7 mouse cellular contexts compared by ENCODE assay signal in the genomic region with DNA sequence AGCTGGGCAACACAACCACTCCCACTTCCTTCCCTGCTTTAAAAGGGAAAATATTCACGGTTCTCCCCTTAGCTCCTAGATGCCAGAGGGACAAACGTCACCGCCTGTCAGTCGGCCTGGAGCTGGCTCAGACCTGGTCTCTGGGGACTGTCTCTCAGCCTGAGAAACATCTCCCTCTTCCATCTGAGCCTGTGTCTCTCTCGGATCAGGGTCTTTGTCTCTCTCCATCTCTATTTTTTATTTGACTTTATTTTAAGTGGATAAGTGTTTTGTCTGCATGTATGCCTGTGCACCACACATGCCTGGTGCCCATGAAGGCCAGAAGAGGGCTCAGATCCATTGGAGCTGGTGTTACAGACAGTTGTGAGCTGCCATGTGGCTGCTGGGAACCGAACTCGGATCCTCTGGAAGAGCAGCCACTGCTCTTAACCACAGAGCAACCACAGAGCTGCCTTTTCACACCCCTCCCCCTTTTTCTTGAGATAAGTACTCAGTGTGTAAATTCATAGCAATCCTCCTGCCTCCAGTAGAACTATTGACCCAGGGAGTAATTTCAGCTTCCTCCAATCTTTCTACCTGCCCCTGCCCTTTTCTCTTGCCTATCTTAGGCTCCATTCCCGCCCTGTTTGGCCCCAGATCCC. TPM values are rescaled to one million over a fixed set of nuclear protein-coding genes. Genes with fewer than 3 reads are reported as not detected.
A peak's percentile ranks its signal among the peaks of the same experiment; 100 is the strongest.
DNase-seq lines count a peak whose midpoint lies in the region; ATAC-seq lines count a peak whose summit lies in the region.

No protein-coding gene starts in this region.

- no peak overlapping the region for H3K4me3 ChIP-seq in midbrain, embryonic 11.5 days (ENCODE audit: low read depth, low read length)
- no peak overlapping the region for H3K4me3 ChIP-seq in midbrain, embryonic 16.5 days (ENCODE audit: low read depth, low read length)
- H3K4me3 ChIP-seq in forebrain, embryonic 15.5 days = no peak overlapping the region
- H3K4me3 ChIP-seq in hindbrain, embryonic 14.5 days (replicated peaks; ENCODE audit: low read length) = no peak overlapping the region
- no peak overlapping the region for H3K4me3 ChIP-seq in stomach, embryonic 14.5 days (ENCODE audit: low read depth, low read length)

- peaks cover 31% of the 10 kb centered on the region for H3K4me1 ChIP-seq in midbrain, embryonic 11.5 days (ENCODE audit: control insufficient read depth, insufficient read depth, low read length)
- peaks cover 9% of the 10 kb centered on the region for H3K4me1 ChIP-seq in midbrain, embryonic 16.5 days (ENCODE audit: control insufficient read depth, insufficient read depth, low read length)
- peaks cover 44% of the 10 kb centered on the region for H3K4me1 ChIP-seq in forebrain, embryonic 15.5 days
- peaks cover 16% of the 10 kb centered on the region; the same call in 1 of the 2 replicates for H3K4me1 ChIP-seq in hindbrain, embryonic 14.5 days (replicated peaks; ENCODE audit: control insufficient read depth, insufficient read depth, low read length)
- peaks cover 36% of the 10 kb centered on the region for H3K4me1 ChIP-seq in stomach, embryonic 14.5 days (ENCODE audit: control insufficient read depth, insufficient read depth, low read length)

- H3K27me3 ChIP-seq in midbrain, embryonic 11.5 days (ENCODE audit: control insufficient read depth, insufficient read depth, low read length) = no peaks in the 10 kb centered on the region; the same call in 1 of the 2 replicates
- no peaks in the 10 kb centered on the region for H3K27me3 ChIP-seq in midbrain, embryonic 16.5 days (ENCODE audit: control insufficient read depth, insufficient read depth, low read depth, low read length)
- H3K27me3 ChIP-seq in forebrain, embryonic 15.5 days = no peaks in the 10 kb centered on the region
- no peaks in the 10 kb centered on the region for H3K27me3 ChIP-seq in hindbrain, embryonic 14.5 days (ENCODE audit: control insufficient read depth, insufficient read depth, low read length)
- no peaks in the 10 kb centered on the region for H3K27me3 ChIP-seq in stomach, embryonic 14.5 days (ENCODE audit: control insufficient read depth, insufficient read depth, low read length)

- H3K36me3 ChIP-seq in midbrain, embryonic 11.5 days (ENCODE audit: control insufficient read depth, insufficient read depth, low read length) = no peaks in the 10 kb centered on the region
- no peaks in the 10 kb centered on the region for H3K36me3 ChIP-seq in midbrain, embryonic 16.5 days (ENCODE audit: control insufficient read depth, insufficient read depth, low read length)
- H3K36me3 ChIP-seq in forebrain, embryonic 15.5 days = no peaks in the 10 kb centered on the region
- H3K36me3 ChIP-seq in hindbrain, embryonic 14.5 days (replicated peaks; ENCODE audit: control insufficient read depth, insufficient read depth) = no peaks in the 10 kb centered on the region
- no peaks in the 10 kb centered on the region for H3K36me3 ChIP-seq in stomach, embryonic 14.5 days (ENCODE audit: control insufficient read depth, insufficient read depth, low read length)

- peak overlapping the region; percentile 25 for H3K4me2 ChIP-seq in midbrain, embryonic 11.5 days
- H3K4me2 ChIP-seq in midbrain, embryonic 16.5 days (ENCODE audit: low read length) = no peak overlapping the region
- 0 out of 2 replicates have a peak overlapping the region, but pooled peaks have one; percentile 18 for H3K4me2 ChIP-seq in forebrain, embryonic 15.5 days (replicated peaks)
- H3K4me2 ChIP-seq in hindbrain, embryonic 14.5 days (replicated peaks) = no peak overlapping the region
- peak overlapping the region; percentile 22; the same call in 1 of the 2 replicates for H3K4me2 ChIP-seq in stomach, embryonic 14.5 days (replicated peaks; ENCODE audit: low read depth, low read length)

- 0 out of 2 replicates have a peak, but pooled peaks have one; percentile 1 for ATAC-seq in midbrain, embryonic 11.5 days (ENCODE audit: low FRiP score)
- no peak for ATAC-seq in midbrain, embryonic 16.5 days
- peak; percentile 7; the same call in 1 of the 2 replicates for ATAC-seq in forebrain, embryonic 15.5 days (replicated peaks)
- ATAC-seq in hindbrain, embryonic 14.5 days (ENCODE audit: low FRiP score) = no peak
- no peak for ATAC-seq in stomach, embryonic 14.5 days (ENCODE audit: insufficient number of reproducible peaks, insufficient read depth, low FRiP score, low read depth)

- peak overlapping the region; percentile 81 for H3K27ac ChIP-seq in midbrain, embryonic 11.5 days (ENCODE audit: low read depth, low read length)
- no peak overlapping the region for H3K27ac ChIP-seq in midbrain, embryonic 16.5 days (ENCODE audit: low read length)
- H3K27ac ChIP-seq in forebrain, embryonic 15.5 days (replicated peaks) = peak overlapping the region; percentile 91
- peak overlapping the region; percentile 54 for H3K27ac ChIP-seq in hindbrain, embryonic 14.5 days
- H3K27ac ChIP-seq in stomach, embryonic 14.5 days (ENCODE audit: low read length) = peak overlapping the region; percentile 82

- peak overlapping the region; percentile 40 for H3K9ac ChIP-seq in midbrain, embryonic 11.5 days (ENCODE audit: low read length)
- no peak overlapping the region for H3K9ac ChIP-seq in midbrain, embryonic 16.5 days (ENCODE audit: low read depth, low read length)
- H3K9ac ChIP-seq in forebrain, embryonic 15.5 days (replicated peaks) = no peak overlapping the region
- H3K9ac ChIP-seq in hindbrain, embryonic 14.5 days = no peak overlapping the region
- no peak overlapping the region for H3K9ac ChIP-seq in stomach, embryonic 14.5 days (replicated peaks; ENCODE audit: low read depth, low read length)

- no peaks in the 10 kb centered on the region for H3K9me3 ChIP-seq in midbrain, embryonic 11.5 days (ENCODE audit: control insufficient read depth, low read length)
- H3K9me3 ChIP-seq in midbrain, embryonic 16.5 days (replicated peaks; ENCODE audit: control insufficient read depth, low read length, poor library complexity, severe bottlenecking) = no peaks in the 10 kb centered on the region
- no peaks in the 10 kb centered on the region for H3K9me3 ChIP-seq in forebrain, embryonic 15.5 days
- no peaks in the 10 kb centered on the region for H3K9me3 ChIP-seq in hindbrain, embryonic 14.5 days (ENCODE audit: control insufficient read depth, low read length)
- H3K9me3 ChIP-seq in stomach, embryonic 14.5 days (ENCODE audit: control insufficient read depth, low read depth, low read length) = no peaks in the 10 kb centered on the region

- WGBS in midbrain, embryonic 11.5 days = 29% methylated on average over 8 of the region's 8 CpGs
- 26% methylated on average over 8 of the region's 8 CpGs for WGBS in midbrain, embryonic 16.5 days
- WGBS in forebrain, embryonic 15.5 days = 23% methylated on average over 8 of the region's 8 CpGs
- WGBS in hindbrain, embryonic 14.5 days = 23% methylated on average over 8 of the region's 8 CpGs
- 18% methylated on average over 8 of the region's 8 CpGs for WGBS in stomach, embryonic 14.5 days

- DNase-seq in midbrain, embryonic 11.5 days (ENCODE audit: low spot score, missing footprints) = no peak
- no peak for DNase-seq in hindbrain, embryonic 14.5 days (ENCODE audit: low spot score)
- no peak for DNase-seq in retina, embryonic 14.5 days (ENCODE audit: low spot score)
- no peak for DNase-seq in thymus, postnatal 36 days

RNA-seq across cellular contexts. Expression of a gene that starts 3.5 kb away (rescaled TPM):
- polyA plus RNA-seq in midbrain, embryonic 11.5 days (2014; fragmentation: Nextera tagmentation; extraction: Ambion mirVana) = 21.6 and 21.8 TPM in 2 replicates
- polyA plus RNA-seq in midbrain, embryonic 16.5 days (2015; fragmentation: Nextera tagmentation; extraction: Ambion mirVana) = 2.5 and 2.7 TPM in 2 replicates
- 6.5 and 8.7 TPM in 2 replicates for polyA plus RNA-seq in forebrain, embryonic 15.5 days (2015; fragmentation: Nextera tagmentation; extraction: Ambion mirVana)
- polyA plus RNA-seq in hindbrain, embryonic 14.5 days (2014; fragmentation: Nextera tagmentation; extraction: Ambion mirVana) = 2.2 and 3.6 TPM in 2 replicates
- 47.4 and 51.3 TPM in 2 replicates for polyA plus RNA-seq in stomach, embryonic 14.5 days (2014; fragmentation: Nextera tagmentation; extraction: Ambion mirVana)

RNA-seq across cellular contexts. Expression of a gene that starts 10.9 kb away (rescaled TPM):
- polyA plus RNA-seq in midbrain, embryonic 11.5 days (2014; fragmentation: Nextera tagmentation; extraction: Ambion mirVana) = 16.5 and 18.3 TPM in 2 replicates
- polyA plus RNA-seq in midbrain, embryonic 16.5 days (2015; fragmentation: Nextera tagmentation; extraction: Ambion mirVana) = 81.2 and 89.7 TPM in 2 replicates
- 43.8 and 48.8 TPM in 2 replicates for polyA plus RNA-seq in forebrain, embryonic 15.5 days (2015; fragmentation: Nextera tagmentation; extraction: Ambion mirVana)
- polyA plus RNA-seq in hindbrain, embryonic 14.5 days (2014; fragmentation: Nextera tagmentation; extraction: Ambion mirVana) = 71.3 and 73.2 TPM in 2 replicates
- polyA plus RNA-seq in stomach, embryonic 14.5 days (2014; fragmentation: Nextera tagmentation; extraction: Ambion mirVana) = 386 and 405 TPM in 2 replicates

RNA-seq across cellular contexts. Expression of a gene that starts 11.2 kb away (rescaled TPM):
- polyA plus RNA-seq in midbrain, embryonic 11.5 days (2014; fragmentation: Nextera tagmentation; extraction: Ambion mirVana) = 59.9 and 62.9 TPM in 2 replicates
- 223 and 226 TPM in 2 replicates for polyA plus RNA-seq in midbrain, embryonic 16.5 days (2015; fragmentation: Nextera tagmentation; extraction: Ambion mirVana)
- polyA plus RNA-seq in forebrain, embryonic 15.5 days (2015; fragmentation: Nextera tagmentation; extraction: Ambion mirVana) = 240 and 243 TPM in 2 replicates
- 160 and 161 TPM in 2 replicates for polyA plus RNA-seq in hindbrain, embryonic 14.5 days (2014; fragmentation: Nextera tagmentation; extraction: Ambion mirVana)
- 6.0 and 11.0 TPM in 2 replicates for polyA plus RNA-seq in stomach, embryonic 14.5 days (2014; fragmentation: Nextera tagmentation; extraction: Ambion mirVana)

RNA-seq across cellular contexts. Expression of a gene that starts 44.3 kb away (rescaled TPM):
- 2.4 and 2.7 TPM in 2 replicates for polyA plus RNA-seq in midbrain, embryonic 11.5 days (2014; fragmentation: Nextera tagmentation; extraction: Ambion mirVana)
- polyA plus RNA-seq in midbrain, embryonic 16.5 days (2015; fragmentation: Nextera tagmentation; extraction: Ambion mirVana) = 0.46 and 1.5 TPM in 2 replicates
- polyA plus RNA-seq in forebrain, embryonic 15.5 days (2015; fragmentation: Nextera tagmentation; extraction: Ambion mirVana) = 0.95 TPM in 1 of 2 replicates, not detected in the other
- 0.61 and 0.67 TPM in 2 replicates for polyA plus RNA-seq in hindbrain, embryonic 14.5 days (2014; fragmentation: Nextera tagmentation; extraction: Ambion mirVana)
- 35.0 and 36.6 TPM in 2 replicates for polyA plus RNA-seq in stomach, embryonic 14.5 days (2014; fragmentation: Nextera tagmentation; extraction: Ambion mirVana)

RNA-seq across cellular contexts. Expression of a gene that starts 54.4 kb away (rescaled TPM):
- polyA plus RNA-seq in midbrain, embryonic 11.5 days (2014; fragmentation: Nextera tagmentation; extraction: Ambion mirVana) = 77.1 and 81.5 TPM in 2 replicates
- 95.7 and 109 TPM in 2 replicates for polyA plus RNA-seq in midbrain, embryonic 16.5 days (2015; fragmentation: Nextera tagmentation; extraction: Ambion mirVana)
- 76.2 and 78.7 TPM in 2 replicates for polyA plus RNA-seq in forebrain, embryonic 15.5 days (2015; fragmentation: Nextera tagmentation; extraction: Ambion mirVana)
- polyA plus RNA-seq in hindbrain, embryonic 14.5 days (2014; fragmentation: Nextera tagmentation; extraction: Ambion mirVana) = 96.6 and 101 TPM in 2 replicates
- 93.4 and 100.0 TPM in 2 replicates for polyA plus RNA-seq in stomach, embryonic 14.5 days (2014; fragmentation: Nextera tagmentation; extraction: Ambion mirVana)

Comparison
In these comparisons a context has a peak if more than half of its experiments do, and no peak if none do; other contexts are left out.
1. ATAC-seq: peak in midbrain, embryonic 11.5 days (single experiment) and forebrain, embryonic 15.5 days (single experiment); none in midbrain, embryonic 16.5 days (single experiment), hindbrain, embryonic 14.5 days (single experiment) and stomach, embryonic 14.5 days (single experiment).
2. H3K4me2 ChIP-seq: peak in midbrain, embryonic 11.5 days (single experiment), forebrain, embryonic 15.5 days (single experiment) and stomach, embryonic 14.5 days (single experiment); none in midbrain, embryonic 16.5 days (single experiment) and hindbrain, embryonic 14.5 days (single experiment).